Mouse (Mus musculus) neural tube, embryonic 13.5 days (tissue): ENCODE results near the gene Git2. TPM values are rescaled to one million over a fixed set of nuclear protein-coding genes. Genes with fewer than 3 reads are reported as not detected.

Experiments
- ATAC-seq: fragments of 200-750 bp; cut with Nextera tagmentation; 2 replicates; pipeline ENCODE4 v1.8.0; 2017; ENCODE audit warnings: low read depth, mild to moderate bottlenecking, moderate TSS enrichment, moderate library complexity
- H3K27ac ChIP-seq: fragments of 300-500 bp; sonication (generic); replicated peaks from 2 replicates; pipeline ENCODE4 v1.5.1; 2015; ENCODE audit warnings: moderate library complexity, mild to moderate bottlenecking, inconsistent platforms
- H3K27me3 ChIP-seq: fragments of 300-500 bp; sonication (generic); 2 replicates; pipeline ENCODE4 v1.6.1; 2015; ENCODE audit warnings: mild to moderate bottlenecking, inconsistent platforms
- H3K36me3 ChIP-seq: fragments of 300-500 bp; sonication (generic); 2 replicates; pipeline ENCODE4 v1.6.1; 2015; ENCODE audit warnings: mild to moderate bottlenecking, inconsistent platforms
- H3K4me1 ChIP-seq: fragments of 300-500 bp; sonication (generic); replicated peaks from 2 replicates; pipeline ENCODE4 v1.6.1; 2015; ENCODE audit warnings: inconsistent platforms
- H3K4me2 ChIP-seq: fragments of 300-500 bp; sonication (generic); 2 replicates; pipeline ENCODE4 v1.6.1; 2015; ENCODE audit warnings: inconsistent platforms, mild to moderate bottlenecking, moderate library complexity
- H3K4me3 ChIP-seq: fragments of 300-500 bp; sonication (generic); 2 replicates; pipeline ENCODE4 v1.5.1; 2015; ENCODE audit warnings: mild to moderate bottlenecking, inconsistent platforms
- H3K9ac ChIP-seq: fragments of 300-500 bp; sonication (generic); 2 replicates; pipeline ENCODE4 v1.6.1; 2015; ENCODE audit warnings: moderate library complexity, mild to moderate bottlenecking, inconsistent platforms
- H3K9me3 ChIP-seq: fragments of 300-500 bp; sonication (generic); 2 replicates; pipeline ENCODE4 v1.6.1; 2016; ENCODE audit warnings: inconsistent platforms
- WGBS: fragments of 180-500 bp; shearing (Covaris S2); methylation state at CpG from one replicate; pipeline ENCODE4 v1.1.7; 2015; 5-methylcytosine and 5-hydroxymethylcytosine counted together
- polyA plus RNA-seq: library from polyadenylated mRNA; unstranded; fragments of >200 nt; fragmentation: Nextera tagmentation; extraction: Ambion mirVana; gene quantifications from 2 replicates; pipeline ENCODE4 v1.2.1, GENCODE M21; 2015

Git2 gene
- polyA plus RNA-seq, 1 experiment from 2014 or later: 47.5 TPM

GRCm38 (mm10) chr5:114708491-114708890, 66.8 kb downstream of the Git2 start:
- H3K27me3 ChIP-seq: no peaks in the 10 kb centered on the region
- no peak overlapping the region for H3K27ac ChIP-seq
- H3K36me3 ChIP-seq: peaks cover 43% of the 10 kb centered on the region
- H3K9me3 ChIP-seq: no peaks in the 10 kb centered on the region
- H3K4me2 ChIP-seq: peak overlapping the region; percentile 69
- no peak for ATAC-seq
- peaks cover 8% of the 10 kb centered on the region for H3K4me1 ChIP-seq
- 51% methylated on average over 15 of the region's 15 CpGs for WGBS
- peak overlapping the region; percentile 75 for H3K4me3 ChIP-seq
- H3K9ac ChIP-seq: peak overlapping the region; percentile 76

- H3K27me3 ChIP-seq: no peaks in the 10 kb centered on the region
- H3K4me2 ChIP-seq: peak within 1 kb of the TSS; percentile 69
- no peaks in the 10 kb centered on the region for H3K9me3 ChIP-seq
- peak within 1 kb of the TSS; percentile 75 for H3K4me3 ChIP-seq
- WGBS: 3% methylated on average over 49 of the region's 49 CpGs
- H3K9ac ChIP-seq: peak within 1 kb of the TSS; percentile 76
- peak; percentile 86 for ATAC-seq
- H3K36me3 ChIP-seq: peaks cover 34% of the 10 kb centered on the region
- peaks cover 8% of the 10 kb centered on the region for H3K4me1 ChIP-seq
- no peak within 1 kb of the TSS for H3K27ac ChIP-seq
Measured at GRCm38 (mm10) chr5:114707265-114708068, 67.8 kb downstream of the Git2 start, which contains the start of gene Tchp. TSS of gene Tchp (plus strand) at chr5:114707760.

- peak overlapping the region; percentile 31; the same call in 1 of the 2 replicates for H3K9ac ChIP-seq
- no peaks in the 10 kb centered on the region for H3K27me3 ChIP-seq
- 62% methylated on average over 14 of the region's 14 CpGs for WGBS
Measured at GRCm38 (mm10) chr5:114702403-114703392, 72.6 kb downstream of the Git2 start.

GRCm38 (mm10) chr5:114699015-114699414, 76.3 kb downstream of the Git2 start:
- WGBS: 62% methylated on average over 7 of the region's 7 CpGs

More at GRCm38 (mm10) chr5:114702403-114703392, 72.6 kb downstream of the Git2 start:
- no peak for ATAC-seq
- Histone ChIP-seq H3K4me1 (no peaks in the 10 kb centered on the region), H3K36me3 (no peaks in the 10 kb centered on the region), H3K9me3 (no peaks in the 10 kb centered on the region), H3K27ac (no peak overlapping the region), H3K4me2 (no peak overlapping the region), H3K4me3 (no peak overlapping the region)

GRCm38 (mm10) chr5:114698044-114698746, 77.1 kb downstream of the Git2 start:
- no peaks in the 10 kb centered on the region for H3K9me3 ChIP-seq
- peaks cover 6% of the 10 kb centered on the region; the same call in 1 of the 2 replicates for H3K27me3 ChIP-seq
- no peak for ATAC-seq

More at GRCm38 (mm10) chr5:114699015-114699414, 76.3 kb downstream of the Git2 start:
- Histone ChIP-seq H3K36me3 (no peaks in the 10 kb centered on the region), H3K4me2 (no peak overlapping the region), H3K4me3 (no peak overlapping the region), H3K9me3 (no peaks in the 10 kb centered on the region), H3K27ac (no peak overlapping the region), H3K27me3 (peaks cover 4% of the 10 kb centered on the region; the same call in 1 of the 2 replicates), H3K9ac (no peak overlapping the region), H3K4me1 (no peaks in the 10 kb centered on the region)
- ATAC-seq: no peak

GRCm38 (mm10) chr5:114696939-114697338, 78.4 kb downstream of the Git2 start:
- Histone ChIP-seq H3K4me3 (no peak overlapping the region), H3K9me3 (no peaks in the 10 kb centered on the region), H3K4me1 (no peaks in the 10 kb centered on the region), H3K27me3 (peaks cover 9% of the 10 kb centered on the region; the same call in 1 of the 2 replicates), H3K4me2 (no peak overlapping the region), H3K36me3 (no peaks in the 10 kb centered on the region), H3K27ac (no peak overlapping the region), H3K9ac (no peak overlapping the region)
- ATAC-seq: no peak
- 85% methylated on average over 17 of the region's 17 CpGs for WGBS

More at GRCm38 (mm10) chr5:114698044-114698746, 77.1 kb downstream of the Git2 start:
- H3K4me3 ChIP-seq: no peak overlapping the region
- no peaks in the 10 kb centered on the region for H3K36me3 ChIP-seq
- no peaks in the 10 kb centered on the region for H3K4me1 ChIP-seq
- H3K4me2 ChIP-seq: no peak overlapping the region
- H3K27ac ChIP-seq: no peak overlapping the region
- no peak overlapping the region for H3K9ac ChIP-seq
- 84% methylated on average over 19 of the region's 19 CpGs for WGBS

- H3K36me3 ChIP-seq: no peaks in the 10 kb centered on the region
- no peak for ATAC-seq
- no peak overlapping the region for H3K4me3 ChIP-seq
- peaks cover 9% of the 10 kb centered on the region; the same call in 1 of the 2 replicates for H3K27me3 ChIP-seq
- H3K9ac ChIP-seq: no peak overlapping the region
- no peak overlapping the region for H3K4me2 ChIP-seq
- 75% methylated on average over 5 of the region's 5 CpGs for WGBS
- no peaks in the 10 kb centered on the region for H3K9me3 ChIP-seq
- no peak overlapping the region for H3K27ac ChIP-seq
- H3K4me1 ChIP-seq: peaks cover 4% of the 10 kb centered on the region; the same call in 1 of the 2 replicates
Measured at GRCm38 (mm10) chr5:114695775-114696174, 79.5 kb downstream of the Git2 start.

GRCm38 (mm10) chr5:114690633-114691567, 84.4 kb downstream of the Git2 start, which contains the start of gene Gltp:
TSS of gene Gltp (minus strand) at chr5:114690984.
- Histone ChIP-seq H3K9ac (peak within 1 kb of the TSS; percentile 91), H3K36me3 (no peaks in the 10 kb centered on the region), H3K4me3 (peak within 1 kb of the TSS; percentile 82), H3K27me3 (peaks cover 9% of the 10 kb centered on the region; the same call in 1 of the 2 replicates), H3K9me3 (no peaks in the 10 kb centered on the region), H3K4me2 (peak within 1 kb of the TSS; percentile 90), H3K4me1 (peaks cover 28% of the 10 kb centered on the region), H3K27ac (no peak within 1 kb of the TSS)
- ATAC-seq: peak; percentile 97
- WGBS: 5% methylated on average over 57 of the region's 75 CpGs

- H3K9ac ChIP-seq: peak overlapping the region; percentile 91
- 22% methylated on average over 16 of the region's 16 CpGs for WGBS
- no peaks in the 10 kb centered on the region for H3K9me3 ChIP-seq
- peak overlapping the region; percentile 90 for H3K4me2 ChIP-seq
- no peaks in the 10 kb centered on the region for H3K36me3 ChIP-seq
- H3K4me1 ChIP-seq: peaks cover 28% of the 10 kb centered on the region
- H3K4me3 ChIP-seq: peak overlapping the region; percentile 82
- 0 out of 2 replicates have a peak, but pooled peaks have one; percentile 5 for ATAC-seq
- no peak overlapping the region for H3K27ac ChIP-seq
- H3K27me3 ChIP-seq: peaks cover 9% of the 10 kb centered on the region; the same call in 1 of the 2 replicates
Measured at GRCm38 (mm10) chr5:114689700-114690366, 85.5 kb downstream of the Git2 start.

- Histone ChIP-seq H3K9me3 (no peaks in the 10 kb centered on the region), H3K4me3 (no peak overlapping the region), H3K9ac (no peak overlapping the region), H3K4me2 (0 out of 2 replicates have a peak overlapping the region, but pooled peaks have one; percentile 90), H3K36me3 (no peaks in the 10 kb centered on the region), H3K27me3 (0 out of 2 replicates have a peak, but pooled peaks cover 3% of the 10 kb centered on the region), H3K4me1 (peaks cover 39% of the 10 kb centered on the region), H3K27ac (no peak overlapping the region)
- 79% methylated on average over 13 of the region's 13 CpGs for WGBS
- no peak for ATAC-seq
Measured at GRCm38 (mm10) chr5:114688703-114689102, 86.6 kb downstream of the Git2 start.
